Mouse (Mus musculus): ENCODE measurements around the gene Denr.
A peak's percentile ranks its signal among the peaks of the same experiment; 100 is the strongest.

Gene Denr

DNA sequence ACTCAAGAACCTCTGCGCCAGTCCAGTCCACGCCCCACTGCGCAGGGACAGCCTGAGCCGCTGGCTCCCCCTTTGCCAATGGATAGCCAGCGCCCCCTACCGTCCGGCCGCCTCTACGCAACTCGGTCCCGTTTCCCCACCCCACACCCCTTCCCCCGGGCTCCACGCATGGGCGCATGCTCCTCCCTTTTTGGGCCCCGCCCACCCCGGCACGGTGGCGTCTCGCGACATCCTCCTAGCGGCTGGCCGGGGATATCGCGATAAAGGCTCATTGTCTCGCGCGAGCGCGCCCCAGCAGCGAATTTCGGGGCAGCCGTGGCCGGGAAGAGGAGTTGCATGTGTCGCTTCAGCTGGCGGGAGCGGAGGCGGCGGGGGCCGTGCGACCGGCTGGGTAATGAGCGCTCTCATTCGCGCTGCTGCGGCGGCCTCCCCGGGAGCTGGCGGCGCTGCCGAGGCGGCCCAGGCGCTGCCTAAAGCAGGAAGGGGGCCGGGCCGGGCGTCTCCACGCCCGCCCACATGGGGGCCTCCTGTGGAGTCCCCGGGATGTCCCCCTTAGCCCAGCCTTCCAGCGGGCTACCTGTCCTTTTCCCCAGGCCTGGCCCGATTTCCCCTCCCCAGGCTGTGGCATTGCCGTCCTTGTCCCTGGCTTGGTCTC lies at the start of gene Denr:
Gene Denr (plus strand): TSS at position 200 of the 655 bp plus-strand sequence.
- DNase-seq: peak; percentile 95

DNA sequence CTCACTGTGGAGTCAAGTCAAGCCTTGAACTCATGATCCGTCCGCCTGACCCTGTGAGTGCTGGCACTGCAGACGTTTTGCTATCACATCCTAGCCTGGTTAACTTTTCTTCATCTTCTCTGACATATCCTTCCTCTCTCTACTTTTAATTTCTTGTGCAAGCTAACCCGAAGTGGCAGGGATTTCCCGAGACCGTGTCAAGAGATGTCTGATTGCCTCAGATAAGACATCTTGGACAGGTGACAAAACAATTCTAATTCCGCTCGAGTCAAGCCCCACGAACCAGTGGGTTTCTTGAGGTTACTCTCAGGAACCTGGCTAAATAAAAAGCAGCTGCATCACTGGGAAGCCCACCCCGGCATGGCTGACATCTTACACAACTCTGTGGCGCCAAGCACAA lies 48.2 kb upstream of the Denr start:
- DNase-seq: no peak

- no peak for DNase-seq
Observed at GRCm38 (mm10) chr5:123862374-123863350, 44.3 kb upstream of the Denr start.

DNA sequence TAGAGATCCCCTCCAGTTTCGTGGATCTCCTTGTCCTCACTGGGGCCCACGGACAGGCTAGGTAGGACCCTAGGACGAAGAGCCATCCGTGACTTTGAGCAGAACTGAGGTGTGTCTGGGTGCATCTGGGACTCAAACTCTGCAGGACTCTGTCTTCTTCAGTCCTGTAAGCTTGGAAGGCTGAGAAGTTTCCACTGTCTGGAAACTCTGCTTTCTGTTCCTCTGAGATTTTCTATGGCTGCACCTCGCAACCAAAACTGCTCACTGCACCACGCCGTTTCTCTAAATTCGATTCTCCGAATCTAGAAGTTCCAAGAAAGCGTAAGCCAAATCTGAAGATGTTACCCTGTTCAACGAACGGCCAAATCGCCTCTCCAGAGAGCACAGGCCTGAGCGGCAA lies 43.0 kb upstream of the Denr start:
- DNase-seq: no peak

- no peak for DNase-seq
Observed at GRCm38 (mm10) chr5:123865365-123865764, 41.6 kb upstream of the Denr start, which contains the start of gene Hcar2. TSS of gene Hcar2 (minus strand) at chr5:123865499.

GRCm38 (mm10) chr5:123866457-123866856 lies 40.5 kb upstream of the Denr start:
- no peak for DNase-seq

- DNase-seq: no peak
Observed at GRCm38 (mm10) chr5:123869615-123870014, 37.4 kb upstream of the Denr start.

- no peak for DNase-seq
Observed at GRCm38 (mm10) chr5:123874177-123874576, 32.8 kb upstream of the Denr start.

DNA sequence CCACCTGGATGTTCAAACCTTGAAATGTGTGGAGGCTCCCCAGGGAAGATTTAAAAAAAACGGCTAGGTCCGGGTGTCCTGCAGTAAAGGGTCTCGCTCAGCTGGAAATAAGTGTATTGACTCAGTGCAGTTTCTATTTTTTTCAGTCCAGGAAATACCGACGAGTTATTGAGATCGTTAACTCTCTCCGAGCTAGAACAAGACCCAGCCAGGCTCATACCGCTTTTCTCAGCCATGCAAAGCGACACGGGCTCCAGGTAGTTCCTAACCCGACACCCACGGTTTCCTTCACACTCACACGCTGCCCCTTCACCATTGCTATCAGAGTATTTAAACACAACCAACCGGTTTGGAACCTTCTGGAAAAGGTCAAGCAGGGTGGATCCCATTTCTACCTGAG lies 28.9 kb upstream of the Denr start:
- no peak for DNase-seq

GRCm38 (mm10) chr5:123879928-123880327 lies 27.0 kb upstream of the Denr start, which contains the start of gene Hcar1:
TSS of gene Hcar1 (minus strand) at chr5:123880020.
- peak; percentile 17 for DNase-seq

DNA sequence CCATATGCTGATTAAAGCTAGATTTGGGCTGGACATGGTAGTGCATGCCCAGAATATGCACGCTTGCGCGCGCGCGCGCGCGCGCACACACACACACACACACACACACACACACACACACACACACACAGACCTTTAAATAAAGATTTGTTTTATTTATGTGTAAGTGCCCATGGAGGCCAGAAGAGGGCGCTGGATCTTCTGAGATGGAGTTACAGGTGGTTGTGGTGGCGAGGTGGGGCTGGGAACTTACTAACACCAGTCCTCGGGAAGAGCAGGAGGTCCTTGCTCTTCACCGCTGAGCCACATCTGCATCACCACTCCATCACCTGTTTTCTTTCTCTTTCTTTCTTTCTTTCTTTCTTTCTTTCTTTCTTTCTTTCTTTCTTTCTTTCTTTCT lies 26.2 kb upstream of the Denr start:
- DNase-seq: no peak

DNA sequence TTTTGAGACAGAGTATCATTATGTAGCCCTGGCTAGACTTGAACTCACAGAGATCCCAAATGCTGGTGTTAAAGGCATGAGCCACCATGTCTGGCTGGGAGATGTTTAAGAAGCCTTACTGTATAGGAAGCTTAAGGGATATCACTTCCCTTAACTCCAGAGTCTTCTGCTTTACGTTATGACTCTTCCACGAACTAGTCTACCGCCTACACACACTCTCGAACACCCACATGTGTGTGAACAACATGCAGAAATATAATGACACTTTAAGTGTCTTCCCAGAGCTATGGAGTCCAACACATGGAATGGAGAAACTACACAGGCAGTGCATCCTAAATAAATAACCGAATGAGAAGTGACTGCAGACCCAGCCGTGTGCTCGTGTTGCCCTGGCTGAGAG lies 23.1 kb upstream of the Denr start:
- no peak for DNase-seq

DNA sequence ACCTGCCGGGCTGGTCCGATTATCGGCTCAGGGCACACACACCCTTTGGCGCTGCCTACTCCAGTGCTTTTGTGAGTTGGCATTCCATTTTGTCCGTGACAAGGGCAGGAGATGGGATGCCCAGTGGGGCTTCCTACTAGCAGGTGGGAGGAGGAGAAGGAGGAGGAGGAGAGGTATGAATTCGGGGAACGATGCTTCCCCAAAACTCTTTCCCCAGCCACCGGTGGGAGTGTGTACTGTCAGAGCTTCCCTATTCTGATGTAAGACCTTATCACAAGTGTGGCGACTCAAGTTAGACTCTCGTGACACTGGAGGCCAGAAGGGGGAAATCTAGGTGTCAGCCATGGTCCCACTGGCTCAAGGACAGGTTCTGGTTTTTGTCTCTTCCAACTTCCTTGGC lies 22.6 kb upstream of the Denr start:
- DNase-seq: no peak

GRCm38 (mm10) chr5:123886365-123886764 lies 20.6 kb upstream of the Denr start:
- DNase-seq: no peak

GRCm38 (mm10) chr5:123890312-123890711 lies 16.7 kb upstream of the Denr start:
- no peak for DNase-seq

DNA sequence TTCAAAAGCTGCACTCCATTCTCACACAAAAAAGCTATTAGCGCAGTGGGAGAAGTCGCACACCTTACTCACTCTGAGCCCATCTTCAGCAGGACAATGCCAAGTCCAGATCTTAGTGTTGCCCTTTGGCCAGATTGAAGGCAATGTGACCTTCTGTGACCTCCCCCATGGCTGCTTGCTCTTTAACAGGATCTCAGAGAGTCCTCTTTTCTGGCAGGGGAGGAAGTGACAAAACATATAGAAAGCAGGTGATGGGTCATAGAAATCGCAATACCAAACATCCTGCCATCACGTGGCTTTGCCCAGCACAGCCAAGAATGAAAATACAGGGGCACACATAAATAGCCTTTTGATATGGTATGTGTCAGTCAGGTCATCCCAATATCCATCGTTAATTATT lies 16.0 kb upstream of the Denr start:
- no peak for DNase-seq

DNA sequence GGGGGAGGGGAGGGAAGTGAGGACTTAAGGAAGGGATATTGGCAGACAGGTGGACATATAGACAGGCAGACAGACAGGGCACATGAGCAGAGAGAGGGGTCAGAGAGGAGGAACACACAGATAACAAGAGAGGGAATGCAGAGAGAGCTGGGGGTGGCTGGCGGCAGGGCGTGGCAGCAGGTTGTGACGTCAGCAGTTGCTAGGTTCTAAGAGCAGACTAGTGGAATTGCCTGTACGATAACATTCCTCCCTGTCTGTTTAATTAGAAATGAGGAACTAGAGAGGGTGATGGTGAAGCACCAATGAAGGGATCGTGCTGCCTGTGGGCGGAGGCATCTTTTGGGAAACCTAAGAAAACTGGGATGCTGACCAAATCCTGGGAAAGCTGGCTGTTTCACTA lies 15.3 kb upstream of the Denr start:
- DNase-seq: no peak

- no peak for DNase-seq
Observed at GRCm38 (mm10) chr5:123893520-123893919, 13.5 kb upstream of the Denr start.

- no peak for DNase-seq
Observed at GRCm38 (mm10) chr5:123896395-123896794, 10.6 kb upstream of the Denr start.

DNA sequence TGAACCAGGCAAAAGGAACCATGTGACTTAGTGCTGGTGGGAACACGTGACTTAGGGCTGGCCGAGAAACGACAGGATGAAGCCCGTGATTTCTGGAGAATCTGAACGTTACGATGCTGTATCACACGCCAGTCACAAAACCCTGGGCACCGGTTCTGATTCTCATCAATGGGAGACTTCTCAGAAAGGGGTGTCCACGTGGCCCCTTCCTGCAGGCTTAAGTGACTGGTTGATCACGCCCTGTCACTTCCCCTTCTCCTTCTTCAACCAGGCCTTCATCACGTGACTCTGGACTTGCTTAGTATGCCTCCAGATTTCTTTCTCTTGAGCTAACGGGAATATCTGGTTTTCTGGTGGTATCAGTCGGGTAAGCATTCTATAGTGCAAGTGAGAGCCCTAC lies 9.6 kb upstream of the Denr start:
- no peak for DNase-seq

DNA sequence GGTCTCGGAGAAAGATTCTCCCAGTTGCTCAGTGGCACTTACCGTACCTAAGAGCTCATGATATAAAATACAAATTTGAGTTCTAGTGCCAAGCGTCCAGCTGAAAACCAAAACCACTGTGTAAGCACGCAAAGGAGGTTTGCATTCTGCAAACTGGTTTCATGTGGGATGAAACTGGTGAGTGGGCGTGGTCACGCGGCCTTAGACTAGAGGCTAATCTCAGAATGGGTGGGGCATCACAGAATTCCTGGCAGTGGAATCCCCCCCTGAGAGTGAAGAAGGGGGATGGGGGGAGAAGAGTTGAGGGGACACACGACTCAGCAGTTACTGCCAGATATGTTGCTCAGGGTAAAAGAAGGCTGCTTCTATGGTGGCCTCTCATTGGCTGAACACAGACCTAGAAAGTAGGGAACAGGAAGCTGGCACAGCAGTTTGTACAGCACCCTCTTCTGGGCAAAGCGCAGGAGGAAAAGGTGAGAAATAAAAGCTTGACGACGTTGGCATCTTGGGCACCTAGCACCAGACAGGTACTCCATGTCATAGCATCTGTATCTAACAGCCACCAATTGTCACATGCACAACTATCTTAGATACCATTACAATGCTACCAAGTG lies 2.8 kb upstream of the Denr start:
- no peak for DNase-seq

GRCm38 (mm10) chr5:123906146-123906975 lies 614 bp upstream of the Denr start:
- DNase-seq: no peak

- no peak for DNase-seq
Observed at GRCm38 (mm10) chr5:123907631-123907977, 629 bp downstream of the Denr start.

Measured in kidney, adult 11 months (tissue).